Mouse (Mus musculus) bone marrow, adult 2 months (tissue): ENCODE measurements around the gene Masp2.

Experiments
- CTCF ChIP-seq: fragments of 200-500 bp; IDR thresholded peaks from 2 replicates; pipeline ENCODE4 v1.5.1; 2011; ENCODE audit warnings: low read length, control low read depth; ENCODE audit not compliant: control insufficient read depth, insufficient read depth
- POLR2A ChIP-seq: fragments of 200-500 bp; IDR thresholded peaks from 2 replicates; pipeline ENCODE4 v1.6.1; 2011; ENCODE audit warnings: low read depth, mild to moderate bottlenecking, control low read depth, low read length, borderline replicate concordance; ENCODE audit not compliant: control insufficient read depth

DNA sequence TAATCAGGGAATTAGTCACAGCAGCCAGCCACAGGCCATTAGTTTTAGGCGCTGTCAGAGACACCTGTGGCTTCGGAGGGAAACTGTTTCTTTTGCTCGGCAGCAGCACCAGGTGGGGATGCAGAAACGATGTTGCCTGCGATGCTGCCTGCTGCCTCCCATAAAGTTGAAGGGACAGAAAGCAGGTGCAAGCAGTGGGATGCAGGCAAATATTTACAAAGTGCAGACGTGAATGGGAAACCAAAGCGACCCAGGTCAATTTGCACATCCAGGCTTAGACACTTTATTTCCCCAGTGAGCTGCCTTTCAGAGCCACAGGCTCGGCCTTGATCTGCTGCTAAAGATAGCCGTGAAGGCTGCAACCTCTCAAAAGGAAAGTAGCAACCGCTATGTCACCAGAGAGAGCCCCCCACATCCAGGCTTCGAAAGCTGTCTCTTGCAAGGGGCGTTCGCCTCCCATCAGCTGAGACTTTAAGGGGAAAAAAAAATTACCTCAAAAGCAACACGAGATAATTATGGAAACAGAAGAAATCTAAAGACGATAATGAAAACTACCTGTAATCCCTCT lies 54.4 kb downstream of the Masp2 start:
- no peak for TF ChIP-seq CTCF
- no peak for TF ChIP-seq POLR2A
